Mouse (Mus musculus) thymus, postnatal 10 days (tissue): ENCODE measurements around the gene Sept3.

Experiments
- DNase-seq, 2 experiments: peaks; one replicate each; pipeline ENCODE4 v3.0.0; 2021; ENCODE audit warnings: low spot score in 2 of 2

Gene Sept3

GRCm38 (mm10) chr15:82271201-82271600 lies 3.5 kb upstream of the Sept3 start:
- peak; percentile 7 to 62 for DNase-seq

GRCm38 (mm10) chr15:82272295-82272694 lies 2.4 kb upstream of the Sept3 start:
- DNase-seq: no peak

DNA sequence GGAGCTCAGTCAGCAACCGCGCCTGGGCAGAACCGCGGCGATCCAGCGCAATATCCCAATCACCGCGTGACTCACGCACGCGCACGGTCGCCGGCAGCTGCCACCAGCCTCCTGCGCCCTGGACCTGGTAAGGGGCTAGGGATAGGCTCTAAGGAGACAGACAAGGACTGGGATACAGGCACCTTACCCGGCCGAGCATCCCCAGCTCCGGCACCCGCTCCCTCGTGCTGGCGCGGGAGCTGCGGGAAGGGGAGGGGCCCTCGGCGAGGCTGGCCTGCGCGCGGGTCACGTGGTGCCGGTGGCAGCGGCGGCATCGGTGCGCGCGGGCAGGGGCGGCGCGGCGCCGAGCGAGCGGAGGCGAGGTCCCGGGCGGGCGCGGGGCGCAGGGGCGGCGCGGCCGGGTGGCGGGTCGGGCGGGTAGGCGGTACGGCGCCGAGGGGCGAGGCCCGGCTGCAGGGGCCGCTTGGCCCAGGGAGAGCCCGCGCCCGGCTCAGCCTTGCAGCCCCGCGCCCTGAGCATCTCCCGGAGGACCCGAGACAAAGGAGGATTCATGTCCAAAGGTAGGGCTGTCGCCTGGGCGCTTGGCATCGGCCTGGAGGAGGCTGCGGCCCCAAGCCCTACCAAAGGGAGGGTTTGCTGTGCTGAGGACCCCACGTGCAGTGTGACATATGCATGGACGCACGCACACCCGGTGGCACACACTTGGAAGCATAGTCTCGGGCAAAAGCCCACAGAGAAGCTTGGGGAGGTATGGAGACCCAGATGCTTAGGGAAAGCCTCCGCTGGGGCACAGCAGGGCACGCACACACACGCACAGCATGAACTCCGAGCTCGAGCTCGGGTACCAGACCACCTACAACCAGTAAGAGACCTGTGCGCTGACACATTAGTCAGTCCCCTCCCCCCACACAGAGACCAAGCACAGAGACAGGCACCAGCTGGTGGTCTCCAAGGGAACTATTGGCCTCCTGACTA lies 521 bp downstream of the Sept3 start:
- peak in 1 of 2 experiments; percentile 19 for DNase-seq

GRCm38 (mm10) chr15:82277591-82277990 lies 2.9 kb downstream of the Sept3 start:
- DNase-seq: no peak

- no peak for DNase-seq
These were observed 5.9 kb downstream of the Sept3 start for GRCm38 (mm10) chr15:82280638-82281037.

- no peak for DNase-seq
These were observed 11.5 kb downstream of the Sept3 start for GRCm38 (mm10) chr15:82286157-82286556.

- no peak for DNase-seq
These were observed 15.6 kb downstream of the Sept3 start for GRCm38 (mm10) chr15:82290252-82290651.

DNA sequence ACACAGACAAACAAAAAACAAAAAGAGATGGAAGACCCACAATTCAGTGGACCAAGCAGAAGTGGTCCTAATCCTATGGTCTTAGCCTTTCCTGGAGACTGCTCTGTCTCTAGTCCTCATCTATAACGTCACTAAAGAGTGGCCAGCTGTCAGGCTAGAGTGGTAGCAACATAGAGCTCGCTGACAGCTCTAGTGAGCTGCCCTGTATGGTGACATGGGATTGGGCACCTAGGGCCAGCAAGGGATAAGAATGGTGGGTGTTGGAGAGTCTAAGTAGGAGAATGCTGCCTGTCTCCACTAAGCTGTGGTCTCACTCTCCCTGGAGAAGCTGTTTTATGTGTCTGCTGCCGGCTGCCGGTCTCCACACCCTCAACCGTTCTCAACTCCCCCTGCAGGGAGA lies 18.2 kb downstream of the Sept3 start:
- no peak for DNase-seq

- DNase-seq: no peak
These were observed 18.6 kb downstream of the Sept3 start for GRCm38 (mm10) chr15:82293271-82293711.

DNA sequence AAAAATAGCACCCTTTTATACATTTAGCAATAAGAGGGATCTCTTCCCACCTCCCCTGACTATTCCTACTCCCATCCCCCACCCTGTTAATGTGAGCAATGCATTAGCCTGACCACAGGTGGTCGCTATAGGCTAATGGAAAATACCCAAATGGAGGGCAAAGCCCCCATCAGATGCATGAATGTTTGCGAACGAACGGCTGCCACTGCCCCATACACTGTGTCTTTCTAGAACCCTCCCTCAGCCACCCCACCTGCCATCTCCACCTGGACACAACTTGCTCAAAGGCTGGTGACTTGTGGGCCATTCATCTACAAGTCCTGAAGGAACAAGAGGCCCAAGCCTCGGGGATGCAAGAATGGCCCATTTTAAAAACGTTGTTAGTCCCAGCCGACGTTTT lies 19.4 kb downstream of the Sept3 start:
- no peak for DNase-seq

- DNase-seq: no peak
These were observed 24.3 kb downstream of the Sept3 start, which contains the start of gene Wbp2nl for GRCm38 (mm10) chr15:82298764-82299561. TSS of gene Wbp2nl (plus strand) at chr15:82298954.

DNA sequence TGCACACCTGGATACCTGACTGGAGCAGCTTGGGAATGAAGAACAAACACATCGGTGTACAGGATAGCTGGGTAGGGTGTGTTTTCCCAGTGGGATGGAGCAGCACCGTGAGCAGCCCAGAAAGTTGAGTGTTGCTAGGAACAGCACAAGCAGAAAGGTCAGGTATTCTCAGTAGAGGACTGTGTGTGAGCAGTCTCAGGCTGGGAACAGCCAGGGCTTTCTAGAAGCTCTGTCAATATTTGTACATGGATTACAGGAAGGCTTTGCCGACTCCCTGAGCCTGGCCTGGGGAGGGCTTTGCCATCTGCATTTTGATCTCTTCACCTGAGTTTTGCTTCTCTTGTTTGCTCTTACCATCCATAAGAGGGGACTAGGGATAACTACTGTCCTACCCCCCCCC lies 32.4 kb downstream of the Sept3 start:
- no peak for DNase-seq

DNA sequence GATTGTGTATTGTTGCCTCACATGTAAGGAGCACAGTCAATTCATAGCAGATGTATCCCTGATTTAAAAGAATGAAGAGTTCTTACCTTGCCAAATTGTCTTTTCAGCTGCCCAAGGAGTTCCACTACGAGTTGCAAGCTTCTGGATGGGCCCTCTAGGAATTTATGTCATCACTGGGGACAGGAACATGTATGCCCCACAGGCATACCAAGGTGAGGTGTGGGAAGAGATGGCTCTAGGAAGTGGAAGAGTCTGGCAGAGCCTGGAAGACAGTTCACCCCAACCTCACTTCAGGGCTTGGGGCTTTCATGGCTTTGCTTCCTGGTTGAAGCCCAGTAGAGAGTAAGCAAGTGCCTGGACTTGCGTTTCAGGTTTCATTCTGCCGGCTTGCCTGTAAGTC lies 33.7 kb downstream of the Sept3 start:
- no peak for DNase-seq

DNA sequence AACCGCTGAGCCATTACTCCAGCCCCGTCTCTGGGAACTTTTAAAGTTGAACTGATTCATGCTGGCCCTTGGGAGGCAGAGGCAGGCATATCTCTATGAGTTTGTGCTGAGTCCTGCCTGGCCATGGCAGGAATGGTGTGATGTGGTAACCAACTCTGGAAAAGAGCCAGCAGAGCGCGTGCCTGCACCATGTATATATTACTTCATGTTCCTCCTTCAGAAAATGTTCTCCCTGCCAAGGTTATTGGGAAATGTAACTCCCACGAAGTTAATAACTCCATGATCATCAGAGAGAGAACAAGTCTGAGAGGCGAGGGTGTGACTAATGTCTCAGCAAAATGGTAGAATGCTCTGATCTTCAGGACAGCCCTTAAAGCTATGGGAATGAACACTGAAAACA lies 43.1 kb downstream of the Sept3 start:
- DNase-seq: no peak

DNA sequence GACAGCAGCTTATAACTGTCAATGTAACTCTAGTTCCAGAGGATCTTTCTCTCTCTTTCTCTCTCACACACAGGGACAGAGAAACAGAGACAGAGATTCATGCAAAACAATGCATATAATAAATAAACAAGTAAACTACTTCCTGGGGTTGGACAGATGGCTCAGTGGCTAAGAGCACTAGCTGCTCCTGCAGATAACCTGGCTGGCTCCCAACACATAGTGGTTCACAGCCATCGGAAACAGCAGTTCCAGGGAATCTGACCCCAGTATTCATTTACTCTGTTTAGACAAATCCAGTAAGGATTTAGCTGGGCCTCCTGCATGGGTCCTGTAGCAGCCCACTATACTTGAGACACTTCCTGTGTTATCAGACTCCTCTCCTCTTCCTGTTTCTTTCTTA lies 44.9 kb downstream of the Sept3 start:
- no peak for DNase-seq

DNA sequence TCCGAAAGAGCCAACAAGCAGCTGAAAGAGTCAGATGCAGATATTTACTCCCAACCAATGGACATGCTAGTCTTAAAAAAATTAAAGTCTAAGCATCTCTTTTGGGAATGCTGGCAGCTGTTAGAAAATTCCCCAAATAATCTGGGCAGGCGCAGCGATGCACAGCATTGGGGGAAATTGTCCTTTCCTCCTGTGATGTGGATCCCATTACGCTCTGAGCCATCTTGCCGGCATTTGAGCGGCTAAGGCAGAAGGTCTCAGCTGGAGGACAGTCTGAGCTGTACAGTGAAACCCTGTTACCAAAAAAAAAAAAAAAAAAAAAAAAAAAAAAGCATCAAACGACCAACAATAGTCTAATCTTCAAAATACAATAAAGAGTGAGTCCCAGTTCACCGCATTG lies 47.5 kb downstream of the Sept3 start:
- DNase-seq: no peak

- no peak for DNase-seq
These were observed 50.7 kb downstream of the Sept3 start for GRCm38 (mm10) chr15:82325382-82325781.

DNA sequence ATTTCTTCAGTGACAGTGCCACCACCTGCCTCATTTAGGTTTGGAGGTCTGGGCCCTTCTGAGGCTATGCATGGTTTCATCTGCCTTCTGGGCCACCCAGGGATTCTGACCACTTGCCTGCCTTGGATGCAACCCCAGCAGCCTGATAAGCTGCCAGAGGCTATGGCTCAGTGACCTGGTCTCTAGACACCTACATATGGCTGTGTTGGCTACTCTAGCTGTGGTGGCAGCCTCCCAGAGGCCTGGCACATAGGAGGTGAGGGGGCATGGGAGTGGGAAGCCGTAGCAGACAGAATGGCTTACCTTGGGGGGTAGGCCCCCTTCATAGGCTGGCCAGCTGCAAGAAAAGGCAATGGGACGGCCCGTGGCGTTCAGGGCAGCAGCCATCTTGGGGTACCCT lies 60.5 kb downstream of the Sept3 start:
- DNase-seq: no peak

GRCm38 (mm10) chr15:82336629-82337028 lies 61.9 kb downstream of the Sept3 start:
- no peak for DNase-seq

- DNase-seq: no peak
These were observed 63.2 kb downstream of the Sept3 start for GRCm38 (mm10) chr15:82337875-82338274.

DNA sequence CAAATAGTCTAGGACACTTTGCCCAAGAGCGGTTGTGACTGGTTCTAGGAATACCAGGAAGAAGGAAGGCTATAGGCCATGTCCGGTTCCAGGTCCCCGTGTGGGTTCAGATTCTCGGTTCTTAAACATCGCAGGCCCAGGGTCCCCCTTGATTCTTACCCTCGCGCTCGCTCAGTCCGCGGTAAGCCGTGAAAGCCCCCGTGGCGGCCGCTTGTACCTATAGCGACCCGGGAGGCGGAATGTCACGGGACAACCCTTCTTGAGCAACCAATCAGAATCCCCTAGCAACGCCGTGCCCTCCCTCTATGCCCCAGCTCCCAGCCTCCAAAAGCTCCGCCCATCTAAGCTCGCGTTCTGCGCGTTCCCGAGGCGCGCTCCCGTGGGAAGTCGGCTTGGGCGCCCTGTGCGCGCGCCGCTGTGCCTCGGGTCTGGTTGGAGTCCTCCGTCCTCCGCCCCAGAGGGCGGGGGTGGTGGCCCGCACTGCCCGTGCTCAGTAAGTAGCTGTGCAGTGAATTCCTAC lies 64.0 kb downstream of the Sept3 start, which contains the start of the genes Naga, Pheta2 and Smdt1:
TSS of gene Naga (minus strand) at position 333 of the 520 bp plus-strand sequence.
TSS of gene Pheta2 (plus strand) at position 350 of the 520 bp plus-strand sequence.
TSS of gene Smdt1 (plus strand) at position 367 of the 520 bp plus-strand sequence.
- peak; percentile 95 to 96 for DNase-seq

DNA sequence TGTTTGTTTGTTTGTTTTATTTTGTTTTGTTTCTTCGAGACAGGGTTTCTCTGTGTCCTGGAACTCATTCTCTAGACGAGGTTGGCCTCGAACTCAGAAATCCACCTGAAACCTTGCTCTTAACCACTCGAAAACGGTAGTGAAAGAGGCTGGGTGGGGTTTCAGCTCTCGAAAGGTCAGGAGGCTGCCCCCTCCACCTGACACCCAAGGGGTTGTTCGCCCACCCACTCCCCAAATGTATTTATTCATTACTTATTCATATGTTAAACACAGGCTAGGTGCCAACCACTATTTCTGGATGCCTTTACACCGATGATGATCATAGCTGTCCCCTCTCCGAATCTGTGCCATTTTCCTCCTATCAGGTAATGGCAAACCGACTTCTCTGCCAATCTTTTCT lies 64.5 kb downstream of the Sept3 start:
- no peak for DNase-seq
